Mouse (Mus musculus) heart, adult 2 months (tissue): ENCODE data around the gene Dlgap5. TPM values are rescaled to one million over a fixed set of nuclear protein-coding genes. Genes with fewer than 3 reads are reported as not detected.
"Not testable (repeated sequence)": the region's sequence is repeated elsewhere in the genome, so short reads cannot be mapped to it uniquely, and the experiment has no call there.

ENCODE experiments used
- DNase-seq, 2 experiments: peaks; one replicate each; pipeline ENCODE4 v3.0.0; 2021
- H3K27ac ChIP-seq: fragments of 200-600 bp; 2 replicates; pipeline ENCODE4 v1.8.1; 2022
- H3K27me3 ChIP-seq: fragments of 200-500 bp; 2 replicates; pipeline ENCODE4 v1.6.1; 2012; ENCODE audit warnings: mild to moderate bottlenecking, low read length, inconsistent platforms, mixed read lengths; ENCODE audit not compliant: control insufficient read depth, insufficient read depth
- H3K36me3 ChIP-seq: fragments of 200-500 bp; 2 replicates; pipeline ENCODE4 v1.6.1; 2012; ENCODE audit warnings: low read length, inconsistent platforms; ENCODE audit not compliant: control insufficient read depth, insufficient read depth
- H3K4me1 ChIP-seq: fragments of 200-500 bp; 2 replicates; pipeline ENCODE4 v1.6.1; 2011; ENCODE audit warnings: low read length; ENCODE audit not compliant: control insufficient read depth, insufficient read depth
- H3K4me3 ChIP-seq: fragments of 200-600 bp; 2 replicates; pipeline ENCODE4 v1.8.1; 2022
- H3K79me2 ChIP-seq: fragments of 200-500 bp; replicated peaks from 2 replicates; pipeline ENCODE4 v1.6.1; 2012; ENCODE audit warnings: mild to moderate bottlenecking, inconsistent platforms, low read length, moderate library complexity, mixed read lengths; ENCODE audit not compliant: control insufficient read depth, insufficient read depth
- H3K9ac ChIP-seq: fragments of 200-500 bp; 2 replicates; pipeline ENCODE4 v1.6.1; 2012; ENCODE audit warnings: low read depth, mild to moderate bottlenecking, control low read depth, inconsistent platforms, low read length, mixed read lengths
- CTCF ChIP-seq: fragments of 200-600 bp; IDR thresholded peaks from 2 replicates; pipeline ENCODE4 v1.8.1; 2022; ENCODE audit warnings: antibody characterized with exemption, mild to moderate bottlenecking, moderate library complexity
- EP300 ChIP-seq: fragments of 200-500 bp; IDR thresholded peaks from 2 replicates; pipeline ENCODE4 v1.6.1; 2011; ENCODE audit warnings: low read depth, low read length, control low read depth; ENCODE audit not compliant: insufficient read depth
- POLR2A ChIP-seq: fragments of 200-500 bp; IDR thresholded peaks from 2 replicates; pipeline ENCODE4 v1.6.1; 2011; ENCODE audit warnings: mild to moderate bottlenecking, low read depth, low read length, control low read depth; ENCODE audit not compliant: insufficient read depth
- WGBS: fragments of 180-500 bp; shearing (Covaris S2); methylation state at CpG from one replicate; pipeline ENCODE4 v1.1.7; 2018; 5-methylcytosine and 5-hydroxymethylcytosine counted together
- intact Hi-C: fragments of 180-260 bp; cut with DNase I; formaldehyde crosslinking; loops from one replicate; pipeline ENCODE4 v1.15.1; 2025
- polyA plus RNA-seq: library from polyadenylated mRNA; depleted of rRNA; stranded (reverse); fragments of >200 nt; gene quantifications from 2 replicates; pipeline ENCODE4 v1.2.3, GENCODE M21; 2012
- total RNA-seq, 2 experiments: library from RNA; stranded (reverse); gene quantifications; 2 replicates each; pipeline ENCODE4 v1.2.3; 2021

Dlgap5 gene
- total and polyA plus RNA-seq, 3 experiments = 0.06 to 0.89 (median 0.21) TPM

DNA sequence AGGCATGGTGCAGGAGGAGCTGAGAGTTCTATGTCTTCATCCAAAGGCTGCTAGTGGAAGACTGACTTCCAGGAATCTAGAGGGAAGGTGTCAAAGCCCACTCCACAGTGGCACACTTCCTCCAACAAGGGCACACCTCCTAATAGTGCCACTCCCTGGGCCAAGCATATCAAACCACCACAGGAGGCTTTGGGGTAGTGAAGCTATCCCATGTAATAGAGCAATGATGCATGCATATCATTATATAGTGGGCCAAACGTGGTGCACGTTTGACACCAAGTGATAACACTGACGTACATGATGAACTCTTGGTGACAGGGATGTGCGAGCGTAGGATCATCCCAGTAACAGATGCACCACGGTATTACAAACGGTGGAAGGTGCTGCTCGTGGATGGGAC lies 43.8 kb upstream of the Dlgap5 start:
- Histone ChIP-seq H3K4me3 (no peak overlapping the region), H3K36me3 (no peaks in the 10 kb centered on the region), H3K79me2 (no peaks in the 10 kb centered on the region), H3K4me1 (no peaks in the 10 kb centered on the region), H3K27me3 (no peaks in the 10 kb centered on the region), H3K27ac (no peak overlapping the region), H3K9ac (no peak overlapping the region)
- TF ChIP-seq EP300 (no peak), CTCF (no peak), POLR2A (no peak)
- WGBS = 81% methylated on average over 8 of the region's 8 CpGs
- intact Hi-C loops = no loop called here
- DNase-seq = no peak

DNA sequence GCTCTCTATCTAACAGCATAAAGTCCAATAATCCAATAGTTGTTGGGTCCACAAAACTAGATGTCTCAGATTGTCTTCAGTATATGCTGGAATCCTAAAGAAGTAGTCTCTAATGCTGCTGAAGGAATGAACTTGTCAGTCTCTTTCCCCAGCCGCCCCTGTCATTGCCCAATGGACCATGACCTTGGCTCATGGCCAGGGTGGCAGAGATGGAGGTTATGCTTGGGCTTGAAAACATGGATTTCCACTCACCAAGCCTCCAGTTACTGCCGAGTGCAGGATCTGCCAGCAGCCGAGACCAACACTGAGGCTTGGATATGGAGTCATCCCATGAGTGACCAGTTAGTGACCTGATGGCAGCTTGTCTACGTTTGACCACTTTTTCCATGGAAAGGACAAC lies 41.3 kb upstream of the Dlgap5 start:
- no peak for DNase-seq
- Histone ChIP-seq H3K27me3 (no peaks in the 10 kb centered on the region), H3K27ac (no peak overlapping the region), H3K4me3 (no peak overlapping the region), H3K4me1 (no peaks in the 10 kb centered on the region), H3K79me2 (no peaks in the 10 kb centered on the region), H3K36me3 (no peaks in the 10 kb centered on the region), H3K9ac (no peak overlapping the region)
- 85% methylated on average over 4 of the region's 4 CpGs for WGBS
- TF ChIP-seq EP300 (no peak), POLR2A (no peak), CTCF (no peak)
- intact Hi-C loops = no loop called here

DNA sequence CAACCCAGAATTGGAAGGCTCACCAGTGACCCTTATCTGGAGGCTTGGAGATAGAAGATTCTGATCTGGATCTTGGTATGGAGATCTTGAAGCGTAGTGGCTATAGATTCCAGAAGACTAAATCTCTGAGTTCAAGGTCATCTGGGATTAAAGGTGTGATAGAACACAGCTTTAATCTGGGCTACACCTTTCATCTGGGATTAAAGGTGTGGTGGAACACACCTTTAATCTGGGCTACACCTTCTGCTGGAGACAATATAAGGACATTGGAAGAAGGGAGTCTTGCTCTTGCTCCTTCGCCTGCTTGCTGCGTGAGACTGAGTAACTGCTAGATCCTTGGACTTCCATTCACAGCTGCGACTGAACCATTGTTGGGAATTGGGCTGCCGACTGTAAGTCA lies 31.9 kb upstream of the Dlgap5 start, which contains the start of gene Fbxo34:
Gene Fbxo34, plus strand, starts transcription at position 301 of the 400 bp plus-strand sequence.
- H3K36me3 ChIP-seq, H3K27ac ChIP-seq, H3K27me3 ChIP-seq, DNase-seq, H3K79me2 ChIP-seq, intact Hi-C loops, H3K4me1 ChIP-seq, H3K4me3 ChIP-seq, H3K9ac ChIP-seq: not testable (repeated sequence)
- 93% methylated on average over 3 of the region's 5 CpGs for WGBS

DNA sequence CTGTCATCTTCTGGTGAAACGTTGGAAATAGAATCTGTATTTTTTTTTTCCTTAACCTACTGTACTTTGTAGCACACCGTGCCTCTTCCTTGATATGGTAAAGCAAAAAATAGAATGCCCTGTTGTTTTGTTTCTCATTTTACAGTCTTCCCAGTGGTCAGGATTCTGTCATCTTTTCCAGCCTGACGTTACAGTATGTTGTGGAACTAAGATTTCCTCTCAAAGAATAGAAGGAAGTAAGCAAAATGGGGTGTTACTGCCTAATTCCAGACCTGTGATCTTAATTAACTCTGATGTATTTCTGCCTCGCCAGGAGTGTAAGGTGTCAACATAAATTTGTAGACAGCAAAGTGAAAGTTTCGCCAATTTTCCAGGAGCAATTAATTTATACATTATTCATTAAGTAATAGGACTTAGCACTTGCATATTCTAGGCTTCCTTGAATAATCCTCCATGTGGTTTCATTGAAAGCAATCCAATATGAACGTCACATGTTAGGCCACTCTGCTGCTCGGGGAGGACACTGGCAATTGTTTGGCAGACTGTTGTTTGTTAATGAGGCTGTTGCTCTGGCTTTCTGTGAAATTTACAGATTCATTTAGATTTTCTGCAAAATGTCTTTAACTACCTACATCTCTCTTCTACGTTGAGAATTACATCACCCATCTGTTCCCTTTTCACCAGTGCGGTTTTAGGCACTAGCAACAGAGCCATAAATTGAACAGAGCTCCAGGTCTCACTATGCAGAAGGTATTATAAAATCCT lies 27.3 kb upstream of the Dlgap5 start:
- TF ChIP-seq EP300 = no peak
- no peak for TF ChIP-seq CTCF
- no peak for TF ChIP-seq POLR2A
- intact Hi-C loops = loop anchor here (2.0 kb wide), 1 partner anchor 27 kb away; no protein-coding TSS in a partner anchor
- 31% methylated on average over 9 of the region's 9 CpGs for WGBS
- no peaks in the 10 kb centered on the region for H3K79me2 ChIP-seq
- no peaks in the 10 kb centered on the region; the same call in 1 of the 2 replicates for H3K36me3 ChIP-seq
- peaks cover 3% of the 10 kb centered on the region for H3K4me1 ChIP-seq
- H3K27ac ChIP-seq = peak overlapping the region; percentile 82
- H3K9ac ChIP-seq = no peak overlapping the region
- H3K27me3 ChIP-seq = no peaks in the 10 kb centered on the region
- peak overlapping the region; percentile 15; the same call in 1 of the 2 replicates for H3K4me3 ChIP-seq
- DNase-seq = no peak

DNA sequence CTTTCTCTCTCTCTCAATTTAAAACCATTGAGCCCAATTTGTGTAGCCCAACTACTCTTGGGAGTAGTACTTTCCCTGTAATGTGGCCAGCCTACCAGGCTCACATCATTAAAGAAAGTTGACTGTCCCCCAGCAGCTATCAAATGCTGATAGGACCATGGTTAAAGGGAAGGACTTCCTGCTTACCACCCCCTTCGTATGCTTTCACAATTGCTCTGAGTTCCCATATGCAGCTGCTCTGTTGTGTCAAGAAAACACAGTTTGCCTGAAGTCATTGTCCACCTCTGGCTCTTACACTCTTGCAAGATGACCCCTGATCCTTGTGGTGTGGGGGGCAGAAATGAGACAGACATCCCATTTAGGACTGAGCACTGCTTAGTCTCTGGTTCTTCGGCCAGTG lies 26.7 kb upstream of the Dlgap5 start:
- intact Hi-C loops = no loop called here
- no peaks in the 10 kb centered on the region for H3K79me2 ChIP-seq
- H3K4me3 ChIP-seq = peak overlapping the region; percentile 15; the same call in 1 of the 2 replicates
- 25% methylated on average over 2 of the region's 2 CpGs for WGBS
- peak; percentile 3 to 20 for DNase-seq
- peak overlapping the region; percentile 33 for H3K9ac ChIP-seq
- no peaks in the 10 kb centered on the region for H3K27me3 ChIP-seq
- peak overlapping the region; percentile 82 for H3K27ac ChIP-seq
- no peak for TF ChIP-seq EP300
- TF ChIP-seq POLR2A = peak; percentile 36; the same call in 1 of the 2 replicates
- no peaks in the 10 kb centered on the region; the same call in 1 of the 2 replicates for H3K36me3 ChIP-seq
- H3K4me1 ChIP-seq = peaks cover 3% of the 10 kb centered on the region

DNA sequence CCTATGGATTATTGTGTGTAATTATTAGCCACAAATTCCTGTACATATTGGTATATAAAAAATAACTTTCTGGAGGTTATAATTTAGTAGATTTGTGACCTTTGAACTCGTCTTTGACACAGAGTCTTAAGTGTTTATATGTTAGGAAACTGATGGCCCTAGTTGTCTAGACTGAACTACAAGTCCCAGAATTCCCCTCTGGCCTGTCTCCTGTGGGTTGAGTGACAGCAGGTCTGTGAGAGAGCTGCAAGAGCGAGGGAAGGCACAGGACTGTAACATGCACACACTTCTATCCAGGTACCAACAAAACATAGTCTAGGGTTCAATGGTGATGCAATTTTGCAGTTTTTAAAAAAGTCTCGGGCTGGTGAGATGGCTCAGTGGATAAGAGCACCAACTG lies 20.7 kb upstream of the Dlgap5 start:
- Histone ChIP-seq H3K36me3 (no peaks in the 10 kb centered on the region), H3K79me2 (no peaks in the 10 kb centered on the region), H3K27ac (no peak overlapping the region), H3K4me1 (no peaks in the 10 kb centered on the region), H3K4me3 (no peak overlapping the region), H3K9ac (no peak overlapping the region), H3K27me3 (no peaks in the 10 kb centered on the region)
- no peak for DNase-seq
- intact Hi-C loops = no loop called here
- no peak for TF ChIP-seq POLR2A
- no peak for TF ChIP-seq CTCF
- TF ChIP-seq EP300 = no peak
- WGBS = 79% methylated on average over 3 of the region's 3 CpGs
